Mouse (Mus musculus) yolk sac, embryonic 10.5 days (tissue): Measurements from ENCODE around the gene Rbm14.
"Not testable (repeated sequence)": the region's sequence is repeated elsewhere in the genome, so short reads cannot be mapped to it uniquely, and the experiment has no call there.

Experiments used
- DNase-seq: peaks from one replicate; pipeline ENCODE4 v3.0.0-alpha.2; 2017; ENCODE audit warnings: low spot score

Rbm14 gene

DNA sequence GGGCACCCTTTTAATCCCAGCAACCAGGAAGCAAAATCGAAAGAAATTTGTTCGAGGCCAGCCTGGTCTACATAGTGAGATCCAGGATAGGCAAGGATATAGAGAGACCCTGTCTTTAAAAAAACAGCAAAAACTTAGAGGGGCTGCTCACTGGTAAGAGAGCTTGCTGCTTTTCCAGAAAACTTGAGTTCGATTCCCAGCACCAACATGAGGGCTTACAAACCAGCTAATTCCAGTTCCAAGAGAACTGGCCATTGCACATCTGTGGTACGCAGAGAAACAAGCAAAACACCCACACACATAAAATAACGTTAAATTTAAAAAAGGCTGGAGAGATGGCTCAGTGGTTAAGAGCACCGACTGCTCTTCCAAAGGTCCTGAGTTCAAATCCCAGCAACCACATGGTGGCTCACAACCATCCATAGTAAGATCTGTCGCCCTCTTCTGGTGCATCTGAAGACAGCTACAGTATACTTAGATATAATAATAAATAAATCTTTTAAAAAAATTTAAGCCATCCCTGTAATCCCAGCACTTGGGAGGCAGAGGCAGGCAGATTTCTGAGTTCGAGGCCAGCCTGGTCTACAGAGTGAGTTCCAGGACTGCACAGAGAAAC, 1.0 kb upstream of the Rbm14 start:
- not testable (repeated sequence) for DNase-seq

- no peak for DNase-seq
Measured at GRCm38 (mm10) chr19:4811909-4812242, 442 bp upstream of the Rbm14 start.

DNA sequence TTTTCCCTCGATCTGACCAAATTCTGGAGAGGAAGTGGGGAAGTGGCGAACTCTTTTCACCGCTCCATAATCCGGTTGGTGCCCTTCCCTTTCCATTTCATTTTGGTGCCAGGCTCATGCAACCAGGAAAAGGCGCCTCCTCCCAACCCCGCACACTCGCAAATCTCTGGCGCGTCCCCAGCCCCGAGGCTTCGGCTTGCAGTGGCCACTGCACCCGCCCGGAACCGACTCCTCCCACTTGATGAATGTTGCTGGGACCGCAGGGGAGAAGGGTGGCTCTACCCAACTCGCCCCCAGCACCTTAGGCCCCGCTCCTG, 730 bp downstream of the Rbm14 start:
- DNase-seq, result no peak

- DNase-seq, result no peak
Measured at GRCm38 (mm10) chr19:4810309-4810708, 1.1 kb downstream of the Rbm14 start.

GRCm38 (mm10) chr19:4803283-4803682, 8.2 kb downstream of the Rbm14 start:
- DNase-seq, result no peak

DNA sequence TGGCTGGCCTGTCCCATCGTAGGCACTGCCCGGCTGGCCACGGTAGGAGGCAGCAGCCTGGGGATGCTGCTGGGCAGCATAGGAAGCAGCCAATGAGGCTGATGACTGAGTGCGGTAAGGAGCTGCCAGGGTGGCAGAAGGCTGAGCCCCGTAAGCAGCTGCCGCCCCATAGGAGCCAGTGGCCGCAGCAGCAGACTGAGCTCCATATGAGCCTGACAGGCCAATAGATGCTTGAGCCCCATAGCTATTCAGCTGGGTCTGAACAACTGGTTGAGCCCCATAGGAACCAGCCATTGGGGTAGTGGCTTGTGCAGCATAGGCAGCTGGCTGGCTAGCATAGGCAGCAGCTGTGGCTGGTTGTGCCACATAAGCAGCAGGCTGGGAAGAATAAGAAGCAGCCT, 8.7 kb downstream of the Rbm14 start:
- no peak for DNase-seq

- DNase-seq, result no peak
Measured at GRCm38 (mm10) chr19:4799083-4799482, 12.4 kb downstream of the Rbm14 start.

DNA sequence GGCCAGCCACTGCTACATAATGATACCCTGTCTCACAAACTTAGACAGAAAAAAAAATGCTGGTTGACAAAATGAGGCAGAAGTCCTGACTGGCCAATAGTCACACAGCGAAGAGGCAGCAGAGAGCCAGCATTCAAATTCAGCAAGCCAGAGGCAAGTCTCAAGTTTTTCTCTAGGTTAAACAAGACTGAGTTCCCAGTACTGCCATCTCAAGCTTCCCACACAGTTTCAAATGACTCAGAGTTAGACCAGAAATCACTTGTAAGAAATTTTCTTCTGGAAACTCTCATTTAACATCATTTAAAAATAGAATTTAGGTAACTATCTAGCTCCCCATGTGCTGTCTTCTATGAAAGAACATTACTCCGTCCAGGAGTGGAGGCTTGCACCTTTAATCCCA, 13.6 kb downstream of the Rbm14 start:
- DNase-seq, result no peak

DNA sequence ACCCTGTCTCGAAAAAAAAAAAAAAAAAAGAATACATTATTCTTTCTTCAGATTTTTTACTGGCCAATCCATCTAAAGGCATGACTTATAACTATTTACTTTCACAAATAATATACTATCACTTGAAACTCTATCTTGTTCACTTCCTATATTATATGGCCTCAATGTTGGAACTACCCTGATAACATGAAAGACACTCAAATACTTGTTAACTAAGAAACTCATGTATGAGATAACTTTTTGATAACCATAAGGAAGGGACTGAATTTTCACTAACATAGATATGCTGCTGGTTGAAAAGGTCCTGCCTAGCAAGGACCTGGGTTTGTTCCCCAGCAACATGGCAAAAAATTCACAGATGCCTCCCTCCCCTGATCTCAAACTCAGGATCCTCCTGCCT, 15.5 kb downstream of the Rbm14 start:
- no peak for DNase-seq

- DNase-seq, result peak; percentile 98
Measured at GRCm38 (mm10) chr19:4793831-4794422, 17.5 kb downstream of the Rbm14 start, which contains the start of gene Rbm4. Rbm4 (minus strand) TSS chr19:4793901.

GRCm38 (mm10) chr19:4793281-4793830, 18.1 kb downstream of the Rbm14 start:
- DNase-seq, result no peak

- no peak for DNase-seq
Measured at GRCm38 (mm10) chr19:4786313-4786712, 25.1 kb downstream of the Rbm14 start.

- DNase-seq, result no peak
Measured at GRCm38 (mm10) chr19:4785206-4785605, 26.2 kb downstream of the Rbm14 start.

DNA sequence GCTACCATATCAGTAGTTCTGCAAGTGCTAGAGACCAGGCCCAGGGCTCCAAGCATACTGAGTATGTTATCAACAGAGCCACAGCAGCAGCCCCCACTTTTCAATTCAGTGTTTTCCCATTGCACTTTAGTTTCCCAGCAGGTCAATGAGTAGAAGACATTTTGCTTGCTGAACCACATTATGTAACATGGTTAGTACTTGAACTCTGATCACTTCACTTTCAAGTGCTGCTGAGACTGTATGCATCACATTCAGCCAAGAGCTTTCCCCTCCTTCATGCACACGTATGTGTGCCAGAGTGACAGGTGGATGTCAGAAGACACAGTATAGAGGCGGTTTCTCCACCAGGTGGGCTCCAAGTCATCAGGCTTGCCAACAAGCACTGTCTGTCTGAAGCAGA, 28.5 kb downstream of the Rbm14 start:
- DNase-seq, result no peak

DNA sequence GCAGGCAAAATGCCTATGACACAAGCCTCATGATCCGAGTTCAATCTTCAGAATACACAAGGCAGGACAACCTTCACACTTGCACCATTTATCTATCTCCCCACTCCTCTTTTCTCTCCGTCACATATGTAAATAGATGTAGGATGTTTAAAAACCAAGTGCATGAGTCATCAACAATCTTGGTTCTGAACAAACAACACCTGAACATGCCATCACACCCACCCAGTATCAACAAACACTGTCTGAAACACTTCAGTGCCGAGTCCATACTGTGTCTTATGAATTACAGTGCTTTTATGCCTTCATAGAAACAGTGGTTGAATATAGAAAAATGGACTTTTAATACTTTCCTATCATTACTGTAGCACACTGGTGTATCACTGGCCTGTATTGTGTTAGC, 38.6 kb downstream of the Rbm14 start:
- no peak for DNase-seq

- peak; percentile 52 for DNase-seq
Measured at GRCm38 (mm10) chr19:4767507-4768148, 43.8 kb downstream of the Rbm14 start.

DNA sequence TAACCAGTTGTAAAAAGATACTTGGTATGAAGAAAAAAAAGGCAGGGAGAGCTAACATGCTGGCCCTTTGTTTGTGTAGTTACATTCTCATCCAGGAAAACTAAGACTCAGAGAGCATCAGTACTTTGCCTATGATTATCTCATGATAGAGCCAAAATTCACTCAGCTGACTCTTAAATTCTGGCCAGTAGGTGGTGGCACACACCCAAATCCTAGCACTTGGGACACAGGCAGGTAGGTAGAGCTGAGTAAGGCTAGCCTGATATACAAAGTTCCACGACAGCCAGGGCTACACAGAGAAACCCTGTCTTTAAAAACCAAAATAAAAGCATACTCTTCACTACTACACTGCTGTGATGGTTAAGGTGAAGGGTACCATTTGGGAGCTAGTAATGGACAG, 48.6 kb downstream of the Rbm14 start:
- DNase-seq, result no peak

DNA sequence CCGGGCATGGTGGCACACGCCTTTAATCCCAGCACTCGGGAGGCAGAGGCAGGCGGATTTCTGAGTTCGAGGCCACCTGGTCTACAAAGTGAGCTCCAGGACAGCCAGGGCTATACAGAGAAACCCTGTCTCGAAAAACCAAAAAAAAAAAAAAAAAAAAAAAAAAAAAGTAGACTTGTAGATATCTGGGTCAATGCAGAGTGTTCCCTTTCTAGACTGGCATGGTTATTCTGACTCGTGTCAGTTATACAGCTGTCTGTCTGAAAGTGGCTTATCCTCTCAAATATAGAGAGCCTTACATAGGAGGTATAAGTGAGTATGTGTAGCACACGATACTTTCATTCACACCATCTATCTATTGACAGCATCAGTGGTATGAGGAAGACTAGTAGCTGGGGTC, 50.9 kb downstream of the Rbm14 start:
- not testable (repeated sequence) for DNase-seq

GRCm38 (mm10) chr19:4756921-4757320, 54.5 kb downstream of the Rbm14 start:
- no peak for DNase-seq

- peak; percentile 95 for DNase-seq
Measured at GRCm38 (mm10) chr19:4756193-4756911, 55.1 kb downstream of the Rbm14 start, which contains the start of gene Rbm4b. Rbm4b (plus strand) TSS chr19:4756497.

GRCm38 (mm10) chr19:4755565-4756192, 55.8 kb downstream of the Rbm14 start:
- DNase-seq, result peak; percentile 79
